Mouse (Mus musculus): ENCODE measurements around the gene Nmu. TPM values are rescaled to one million over a fixed set of nuclear protein-coding genes. Genes with fewer than 3 reads are reported as not detected.
A peak's percentile ranks its signal among the peaks of the same experiment; 100 is the strongest.

Gene Nmu
- polyA plus RNA-seq, 1 experiment from 2014 or later = not detected

GRCm38 (mm10) chr5:76333833-76334232 lies 29.8 kb downstream of the Nmu start:
- DNase-seq (no peak), ATAC-seq (ENCODE audit: low FRiP score, low TSS enrichment) (no peak)
- H3K4me3 ChIP-seq (replicated peaks; ENCODE audit: low read depth, low read length) = no peak overlapping the region
- H3K4me2 ChIP-seq (ENCODE audit: low read length) = no peak overlapping the region
- no peak overlapping the region for H3K9ac ChIP-seq (replicated peaks; ENCODE audit: low read length)
- H3K27ac ChIP-seq (replicated peaks; ENCODE audit: low read depth, low read length) = no peak overlapping the region
- H3K4me1 ChIP-seq (ENCODE audit: control insufficient read depth, insufficient read depth, low read length) = no peaks in the 10 kb centered on the region
- 40% methylated on average over 4 of the region's 4 CpGs for WGBS
- H3K36me3 ChIP-seq (ENCODE audit: control insufficient read depth, insufficient read depth, low read length) = no peaks in the 10 kb centered on the region
- no peaks in the 10 kb centered on the region for H3K27me3 ChIP-seq (ENCODE audit: control insufficient read depth, insufficient read depth, low read length)
- H3K9me3 ChIP-seq (ENCODE audit: control insufficient read depth, low read length) = no peaks in the 10 kb centered on the region

GRCm38 (mm10) chr5:76330953-76331352 lies 32.6 kb downstream of the Nmu start, which contains the start of gene Pdcl2:
Gene Pdcl2 (minus strand): TSS chr5:76331156.
- ATAC-seq (ENCODE audit: low FRiP score, low TSS enrichment) = no peak
- no peak within 1 kb of the TSS for H3K4me2 ChIP-seq (ENCODE audit: low read length)
- no peaks in the 10 kb centered on the region for H3K4me1 ChIP-seq (ENCODE audit: control insufficient read depth, insufficient read depth, low read length)
- H3K36me3 ChIP-seq (ENCODE audit: control insufficient read depth, insufficient read depth, low read length) = no peaks in the 10 kb centered on the region
- no peaks in the 10 kb centered on the region for H3K9me3 ChIP-seq (ENCODE audit: control insufficient read depth, low read length)
- no peaks in the 10 kb centered on the region for H3K27me3 ChIP-seq (ENCODE audit: control insufficient read depth, insufficient read depth, low read length)
- no peak within 1 kb of the TSS for H3K9ac ChIP-seq (replicated peaks; ENCODE audit: low read length)
- WGBS = 88% methylated on average over 7 of the region's 7 CpGs
- no peak within 1 kb of the TSS for H3K4me3 ChIP-seq (replicated peaks; ENCODE audit: low read depth, low read length)
- no peak for DNase-seq
- no peak within 1 kb of the TSS for H3K27ac ChIP-seq (replicated peaks; ENCODE audit: low read depth, low read length)

GRCm38 (mm10) chr5:76327296-76327695 lies 36.3 kb downstream of the Nmu start:
- H3K4me2 ChIP-seq (ENCODE audit: low read length) = no peak overlapping the region
- no peaks in the 10 kb centered on the region for H3K9me3 ChIP-seq (ENCODE audit: control insufficient read depth, low read length)
- 58% methylated on average over 2 of the region's 2 CpGs for whole genome bisulfite sequencing
- no peak for ATAC-seq (ENCODE audit: low FRiP score, low TSS enrichment)
- H3K4me1 ChIP-seq (ENCODE audit: control insufficient read depth, insufficient read depth, low read length) = no peaks in the 10 kb centered on the region
- no peaks in the 10 kb centered on the region for H3K36me3 ChIP-seq (ENCODE audit: control insufficient read depth, insufficient read depth, low read length)
- H3K9ac ChIP-seq (replicated peaks; ENCODE audit: low read length) = no peak overlapping the region
- DNase-seq = peak; percentile 15
- H3K4me3 ChIP-seq (replicated peaks; ENCODE audit: low read depth, low read length) = no peak overlapping the region
- H3K27me3 ChIP-seq (ENCODE audit: control insufficient read depth, insufficient read depth, low read length) = no peaks in the 10 kb centered on the region
- no peak overlapping the region for H3K27ac ChIP-seq (replicated peaks; ENCODE audit: low read depth, low read length)

GRCm38 (mm10) chr5:76325113-76325512 lies 38.5 kb downstream of the Nmu start:
- ATAC-seq (ENCODE audit: low FRiP score, low TSS enrichment) = no peak
- H3K4me3 ChIP-seq (replicated peaks; ENCODE audit: low read depth, low read length) = no peak overlapping the region
- 86% methylated on average over 4 of the region's 4 CpGs for WGBS
- H3K27me3 ChIP-seq (ENCODE audit: control insufficient read depth, insufficient read depth, low read length) = no peaks in the 10 kb centered on the region
- no peak overlapping the region for H3K27ac ChIP-seq (replicated peaks; ENCODE audit: low read depth, low read length)
- H3K4me1 ChIP-seq (ENCODE audit: control insufficient read depth, insufficient read depth, low read length) = no peaks in the 10 kb centered on the region
- no peak overlapping the region for H3K9ac ChIP-seq (replicated peaks; ENCODE audit: low read length)
- no peak overlapping the region for H3K4me2 ChIP-seq (ENCODE audit: low read length)
- no peaks in the 10 kb centered on the region for H3K9me3 ChIP-seq (ENCODE audit: control insufficient read depth, low read length)
- no peaks in the 10 kb centered on the region for H3K36me3 ChIP-seq (ENCODE audit: control insufficient read depth, insufficient read depth, low read length)
- no peak for DNase-seq

GRCm38 (mm10) chr5:76321249-76322196 lies 42.1 kb downstream of the Nmu start:
- no peak for DNase-seq
- H3K4me1 ChIP-seq (ENCODE audit: control insufficient read depth, insufficient read depth, low read length) = no peaks in the 10 kb centered on the region
- 10% methylated on average over 11 of the region's 11 CpGs for WGBS

GRCm38 (mm10) chr5:76308206-76308605 lies 55.4 kb downstream of the Nmu start:
- H3K4me1 ChIP-seq (ENCODE audit: control insufficient read depth, insufficient read depth, low read length) = peaks cover 4% of the 10 kb centered on the region
- DNase-seq = no peak
- no peak overlapping the region for H3K27ac ChIP-seq (replicated peaks; ENCODE audit: low read depth, low read length)
- no peak overlapping the region for H3K9ac ChIP-seq (replicated peaks; ENCODE audit: low read length)
- no peaks in the 10 kb centered on the region for H3K27me3 ChIP-seq (ENCODE audit: control insufficient read depth, insufficient read depth, low read length)
- no peak overlapping the region for H3K4me3 ChIP-seq (replicated peaks; ENCODE audit: low read depth, low read length)
- no peaks in the 10 kb centered on the region for H3K36me3 ChIP-seq (ENCODE audit: control insufficient read depth, insufficient read depth, low read length)
- 74% methylated on average over 2 of the region's 2 CpGs for WGBS
- H3K4me2 ChIP-seq (ENCODE audit: low read length) = no peak overlapping the region
- ATAC-seq (ENCODE audit: low FRiP score, low TSS enrichment) = no peak
- no peaks in the 10 kb centered on the region for H3K9me3 ChIP-seq (ENCODE audit: control insufficient read depth, low read length)

More at GRCm38 (mm10) chr5:76321249-76322196, 42.1 kb downstream of the Nmu start:
- Histone ChIP-seq H3K4me3 (replicated peaks; ENCODE audit: low read depth, low read length) (no peak overlapping the region), H3K9ac (replicated peaks; ENCODE audit: low read length) (no peak overlapping the region), H3K9me3 (ENCODE audit: control insufficient read depth, low read length) (no peaks in the 10 kb centered on the region), H3K27me3 (ENCODE audit: control insufficient read depth, insufficient read depth, low read length) (no peaks in the 10 kb centered on the region), H3K36me3 (ENCODE audit: control insufficient read depth, insufficient read depth, low read length) (no peaks in the 10 kb centered on the region), H3K4me2 (ENCODE audit: low read length) (no peak overlapping the region), H3K27ac (replicated peaks; ENCODE audit: low read depth, low read length) (no peak overlapping the region)
- no peak for ATAC-seq (ENCODE audit: low FRiP score, low TSS enrichment)

GRCm38 (mm10) chr5:76306261-76306660 lies 57.3 kb downstream of the Nmu start:
- ATAC-seq (ENCODE audit: low FRiP score, low TSS enrichment) = no peak
- Histone ChIP-seq H3K9ac (replicated peaks; ENCODE audit: low read length) (no peak overlapping the region), H3K4me2 (ENCODE audit: low read length) (no peak overlapping the region), H3K27me3 (ENCODE audit: control insufficient read depth, insufficient read depth, low read length) (no peaks in the 10 kb centered on the region), H3K9me3 (ENCODE audit: control insufficient read depth, low read length) (no peaks in the 10 kb centered on the region), H3K4me3 (replicated peaks; ENCODE audit: low read depth, low read length) (no peak overlapping the region), H3K4me1 (ENCODE audit: control insufficient read depth, insufficient read depth, low read length) (peaks cover 21% of the 10 kb centered on the region), H3K27ac (replicated peaks; ENCODE audit: low read depth, low read length) (no peak overlapping the region), H3K36me3 (ENCODE audit: control insufficient read depth, insufficient read depth, low read length) (peaks cover under 1% of the 10 kb centered on the region; the same call in 1 of the 2 replicates)
- 76% methylated on average over 3 of the region's 3 CpGs for WGBS
- no peak for DNase-seq

- peaks cover 3% of the 10 kb centered on the region; the same call in 1 of the 2 replicates for H3K36me3 ChIP-seq (ENCODE audit: control insufficient read depth, insufficient read depth, low read length)
- H3K27ac ChIP-seq (replicated peaks; ENCODE audit: low read depth, low read length) = no peak overlapping the region; the same call in 1 of the 2 replicates
- H3K4me3 ChIP-seq (replicated peaks; ENCODE audit: low read depth, low read length) = peak overlapping the region; percentile 96
- H3K27me3 ChIP-seq (ENCODE audit: control insufficient read depth, insufficient read depth, low read length) = no peaks in the 10 kb centered on the region
- no peak for ATAC-seq (ENCODE audit: low FRiP score, low TSS enrichment)
- H3K9me3 ChIP-seq (ENCODE audit: control insufficient read depth, low read length) = no peaks in the 10 kb centered on the region
- WGBS = 3% methylated on average over 8 of the region's 8 CpGs
- peaks cover 25% of the 10 kb centered on the region for H3K4me1 ChIP-seq (ENCODE audit: control insufficient read depth, insufficient read depth, low read length)
- DNase-seq = peak; percentile 21
- peak overlapping the region; percentile 84 for H3K4me2 ChIP-seq (ENCODE audit: low read length)
- 0 out of 2 replicates have a peak overlapping the region, but pooled peaks have one; percentile 13 for H3K9ac ChIP-seq (replicated peaks; ENCODE audit: low read length)
Observed at GRCm38 (mm10) chr5:76305616-76306015, 58.0 kb downstream of the Nmu start.

Data from midbrain, embryonic 14.5 days (tissue).